Mouse (Mus musculus) ovary, postnatal 10 days (tissue): ENCODE measurements around the gene Zfp808.
"Not testable (repeated sequence)": the region's sequence is repeated elsewhere in the genome, so short reads cannot be mapped to it uniquely, and the experiment has no call there.

Experiments used
- DNase-seq: peaks from one replicate; pipeline ENCODE4 v3.0.0; 2022; ENCODE audit warnings: low spot score

The Zfp808 gene

DNA sequence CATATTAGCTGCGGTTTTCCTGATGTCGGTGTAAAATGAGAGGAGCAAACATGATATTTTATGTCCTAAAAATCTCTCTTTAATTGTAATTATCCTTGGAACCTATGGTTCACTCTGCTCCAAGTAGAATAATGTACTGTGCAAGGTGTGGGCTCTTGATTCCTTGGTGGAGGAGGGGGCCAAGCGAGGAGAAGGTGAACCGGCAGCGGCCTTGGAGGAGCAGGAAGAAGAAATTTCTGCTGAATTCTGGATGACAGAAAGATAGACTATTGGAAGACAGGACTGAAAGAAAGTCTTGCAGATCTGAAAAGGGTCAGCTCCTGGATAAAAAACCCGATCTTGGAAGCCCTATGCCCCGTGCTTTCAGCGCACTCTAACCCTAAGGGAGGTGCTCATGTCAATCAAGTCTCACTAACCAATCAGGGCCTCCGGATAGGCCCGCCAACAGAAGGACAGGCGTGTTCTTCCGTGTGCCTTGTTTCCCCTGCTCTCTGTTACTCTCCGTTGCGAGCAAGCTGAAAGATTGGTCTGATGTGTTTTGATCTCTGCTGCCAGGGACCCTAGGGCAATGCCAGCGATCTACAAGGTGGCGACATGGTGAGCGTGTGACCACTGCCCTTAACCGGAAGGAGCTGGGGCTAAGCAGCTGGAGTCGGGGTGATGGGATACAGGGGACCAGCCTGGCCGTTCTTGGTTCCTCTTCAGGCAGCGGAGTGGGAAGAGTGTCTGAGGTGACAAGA, at the start of gene Zfp808:
Zfp808 (plus strand) TSS at position 455 of the 740 bp plus-strand sequence.
- peak; percentile 38 for DNase-seq

- DNase-seq = not testable (repeated sequence)
Measured at GRCm38 (mm10) chr13:62098786-62099185, 30.9 kb upstream of the Zfp808 start.

GRCm38 (mm10) chr13:62099454-62099853, 30.2 kb upstream of the Zfp808 start:
- not testable (repeated sequence) for DNase-seq

GRCm38 (mm10) chr13:62102368-62102767, 27.3 kb upstream of the Zfp808 start:
- DNase-seq = not testable (repeated sequence)

DNA sequence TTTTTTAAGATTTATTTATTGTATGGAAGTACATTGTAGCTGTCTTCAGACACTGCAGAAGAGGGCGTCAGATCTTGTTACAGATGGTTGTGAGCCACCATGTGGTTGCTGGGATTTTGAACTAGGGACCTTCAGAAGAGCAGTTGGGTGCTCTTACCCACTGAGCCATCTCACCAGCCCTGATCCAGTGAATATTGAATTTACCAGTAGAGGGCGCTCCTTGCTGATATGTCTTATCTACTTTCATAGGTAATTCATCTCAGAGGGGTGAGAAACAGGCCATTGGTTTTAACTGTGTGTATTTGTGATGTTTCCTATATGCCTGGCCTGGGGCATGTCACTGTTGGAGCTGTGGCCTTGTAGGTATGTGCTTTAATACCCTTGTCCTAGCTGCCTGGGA, 13.8 kb upstream of the Zfp808 start:
- not testable (repeated sequence) for DNase-seq

DNA sequence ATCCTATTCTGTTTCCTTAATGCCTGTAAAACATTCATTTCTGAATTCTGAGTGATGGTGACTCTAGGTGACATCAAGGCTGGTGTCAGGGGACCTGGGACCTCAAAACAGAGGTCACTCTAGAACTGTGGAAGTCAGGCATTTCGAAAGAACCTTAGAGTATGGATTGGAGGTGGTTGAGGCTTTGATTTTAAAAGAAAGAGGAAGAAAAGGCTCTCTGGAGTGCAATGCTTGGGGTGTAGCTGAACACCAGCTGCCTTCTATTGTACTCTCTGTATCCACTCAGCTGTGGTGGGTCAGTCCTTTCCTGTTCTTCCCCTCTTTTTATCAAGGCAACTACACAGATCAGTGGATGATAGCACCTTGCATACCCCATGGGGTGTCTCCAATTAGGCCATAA, 8.1 kb upstream of the Zfp808 start:
- DNase-seq = not testable (repeated sequence)

- not testable (repeated sequence) for DNase-seq
Measured at GRCm38 (mm10) chr13:62181835-62182755, 52.4 kb downstream of the Zfp808 start.

DNA sequence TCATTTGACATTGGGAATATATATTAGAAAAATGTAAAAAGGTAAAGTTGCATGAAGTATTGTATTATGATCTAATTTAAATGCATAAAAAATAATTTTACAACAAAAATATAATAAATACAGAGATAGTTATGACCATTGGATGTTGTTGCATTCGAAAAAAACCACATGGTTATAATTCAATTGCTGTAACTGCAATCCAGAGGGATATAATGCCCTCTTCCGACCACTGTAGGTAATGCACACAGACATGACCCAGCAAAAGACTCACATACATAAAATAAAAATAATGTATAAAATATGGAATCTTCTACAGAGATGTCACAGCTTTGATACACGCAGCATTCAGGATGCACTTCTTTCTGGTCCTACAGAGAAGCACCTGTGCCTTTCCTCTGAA, 115.6 kb downstream of the Zfp808 start:
- no peak for DNase-seq

DNA sequence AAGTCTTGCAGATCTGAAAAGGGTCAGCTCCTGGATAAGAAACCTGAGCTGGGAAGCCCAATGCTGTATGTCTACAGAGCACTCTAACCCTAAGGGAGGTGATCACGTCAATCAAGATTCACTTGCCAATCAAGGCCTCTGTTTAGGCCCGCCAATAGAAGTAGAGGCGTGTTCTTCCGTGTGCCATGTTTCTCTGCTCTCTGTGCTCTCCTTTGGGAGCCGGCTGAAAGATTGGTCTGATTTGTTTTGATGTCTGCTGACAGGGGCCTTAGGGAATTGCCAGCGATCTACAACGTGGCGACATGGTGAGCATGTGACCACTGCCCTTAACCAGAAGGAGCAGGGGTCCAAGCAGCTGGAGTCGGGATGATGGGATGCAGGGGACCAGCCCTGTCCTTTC, 125.5 kb downstream of the Zfp808 start:
- not testable (repeated sequence) for DNase-seq

GRCm38 (mm10) chr13:62263392-62263791, 133.7 kb downstream of the Zfp808 start:
- no peak for DNase-seq
